Mouse (Mus musculus): ENCODE measurements around the gene Galk2. TPM values are rescaled to one million over a fixed set of nuclear protein-coding genes. Genes with fewer than 3 reads are reported as not detected.
A peak's percentile ranks its signal among the peaks of the same experiment; 100 is the strongest.

Galk2 gene
- polyA plus RNA-seq, 2 experiments, result 6.2 to 10.1 TPM

DNA sequence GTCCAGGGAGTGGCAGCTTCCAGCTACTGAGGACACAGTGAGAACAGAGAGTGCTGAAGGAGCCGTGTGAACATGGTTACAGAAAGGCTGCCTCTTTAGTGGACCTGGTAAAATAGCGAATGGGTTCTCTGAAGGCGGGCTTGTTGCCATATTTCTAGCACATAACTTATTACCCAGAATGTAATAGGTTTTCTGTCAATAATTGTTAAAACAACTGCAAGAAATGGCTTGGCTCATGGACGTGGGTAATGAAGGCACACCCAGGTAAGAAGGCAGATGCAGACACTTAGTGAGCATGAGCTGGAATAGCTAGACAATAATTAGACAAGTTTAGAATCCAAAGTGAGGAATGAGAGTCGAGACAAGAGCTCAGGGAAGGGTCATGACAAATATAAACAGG is 143.4 kb downstream of the Galk2 start:
- TF ChIP-seq EP300 (IDR thresholded peaks at IDR 0.05; ENCODE audit: low read depth) (no peak), CTCF (IDR thresholded peaks at IDR 0.05; ENCODE audit: low read depth) (no peak)
- Histone ChIP-seq H3K36me3 (replicated peaks; ENCODE audit: control insufficient read depth, insufficient read depth, low read depth) (no peaks in the 10 kb centered on the region), H3K27me3 (ENCODE audit: control insufficient read depth, insufficient read depth, low read length) (no peaks in the 10 kb centered on the region), H3K9me3 (ENCODE audit: control insufficient read depth, low read length) (no peaks in the 10 kb centered on the region), H3K9ac (replicated peaks) (no peak overlapping the region), H3K4me2 (ENCODE audit: low read depth) (no peak overlapping the region), H3K4me1 (replicated peaks; ENCODE audit: control insufficient read depth in 2 of 2, insufficient read depth in 2 of 2, low read length in 1 of 2) (no peaks in the 10 kb centered on the region), H3K4me3 (ENCODE audit: insufficient read depth in 1 of 2, low read depth in 2 of 2, low read length in 2 of 2) (no peak overlapping the region), H3K27ac (no peak overlapping the region)
- WGBS (ENCODE audit: insufficient replicate concordance), result 50% methylated on average over 5 of the region's 5 CpGs
- DNase-seq (ENCODE audit: low read depth in 3 of 3, low spot score in 3 of 3), result no peak
- no peak for ATAC-seq (ENCODE audit: insufficient read depth)

DNA sequence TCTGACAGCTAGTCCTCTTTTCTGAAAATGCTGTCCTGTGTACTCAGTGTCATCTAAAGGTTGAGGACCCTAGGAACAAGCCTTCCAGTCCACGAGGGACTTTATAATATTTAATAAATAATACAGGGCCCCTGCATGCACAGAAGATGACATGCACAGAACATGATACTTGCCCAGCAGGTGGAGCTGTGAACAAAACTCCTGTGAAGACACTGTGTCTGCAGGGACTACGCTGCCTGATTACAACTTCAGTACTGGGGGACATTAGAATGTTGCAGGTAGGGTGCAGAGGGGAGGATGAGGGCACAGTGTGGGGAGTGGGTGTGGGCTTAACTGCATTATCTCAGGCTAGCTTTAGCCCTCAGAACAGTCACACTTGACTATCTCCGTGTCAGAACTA is 147.2 kb downstream of the Galk2 start:
- Histone ChIP-seq H3K9ac (replicated peaks) (no peak overlapping the region), H3K27me3 (ENCODE audit: control insufficient read depth, insufficient read depth, low read length) (no peaks in the 10 kb centered on the region), H3K9me3 (ENCODE audit: control insufficient read depth, low read length) (no peaks in the 10 kb centered on the region), H3K4me3 (ENCODE audit: insufficient read depth in 1 of 2, low read depth in 2 of 2, low read length in 2 of 2) (no peak overlapping the region), H3K27ac (no peak overlapping the region), H3K4me1 (replicated peaks; ENCODE audit: control insufficient read depth in 2 of 2, insufficient read depth in 2 of 2, low read length in 1 of 2) (no peaks in the 10 kb centered on the region), H3K36me3 (replicated peaks; ENCODE audit: control insufficient read depth, insufficient read depth, low read depth) (no peaks in the 10 kb centered on the region), H3K4me2 (ENCODE audit: low read depth) (no peak overlapping the region)
- DNase-seq (ENCODE audit: low read depth in 3 of 3, low spot score in 3 of 3) (peak in 1 of 3 experiments; percentile 14), ATAC-seq (ENCODE audit: insufficient read depth) (0 out of 2 replicates have a peak, but pooled peaks have one; percentile 45)
- TF ChIP-seq CTCF (IDR thresholded peaks at IDR 0.05; ENCODE audit: low read depth), result peak; percentile 65
- no peak for TF ChIP-seq EP300 (IDR thresholded peaks at IDR 0.05; ENCODE audit: low read depth)
- 25% methylated on average over 3 of the region's 3 CpGs for WGBS (ENCODE audit: insufficient replicate concordance)

GRCm38 (mm10) chr2:126006742-126007141 is 147.8 kb downstream of the Galk2 start:
- ATAC-seq (ENCODE audit: insufficient read depth) (no peak), DNase-seq (ENCODE audit: low read depth in 3 of 3, low spot score in 3 of 3) (no peak)
- WGBS (ENCODE audit: insufficient replicate concordance), result 69% methylated on average over 2 of the region's 2 CpGs
- Histone ChIP-seq H3K36me3 (replicated peaks; ENCODE audit: control insufficient read depth, insufficient read depth, low read depth) (no peaks in the 10 kb centered on the region), H3K4me2 (ENCODE audit: low read depth) (no peak overlapping the region), H3K4me3 (ENCODE audit: insufficient read depth in 1 of 2, low read depth in 2 of 2, low read length in 2 of 2) (no peak overlapping the region), H3K9me3 (ENCODE audit: control insufficient read depth, low read length) (no peaks in the 10 kb centered on the region), H3K9ac (replicated peaks) (no peak overlapping the region), H3K27me3 (ENCODE audit: control insufficient read depth, insufficient read depth, low read length) (no peaks in the 10 kb centered on the region), H3K27ac (no peak overlapping the region), H3K4me1 (replicated peaks; ENCODE audit: control insufficient read depth in 2 of 2, insufficient read depth in 2 of 2, low read length in 1 of 2) (no peaks in the 10 kb centered on the region)
- no peak for TF ChIP-seq EP300 (IDR thresholded peaks at IDR 0.05; ENCODE audit: low read depth)
- no peak for TF ChIP-seq CTCF (IDR thresholded peaks at IDR 0.05; ENCODE audit: low read depth)

- Histone ChIP-seq H3K27me3 (ENCODE audit: control insufficient read depth, insufficient read depth, low read length) (no peaks in the 10 kb centered on the region), H3K36me3 (replicated peaks; ENCODE audit: control insufficient read depth, insufficient read depth, low read depth) (no peaks in the 10 kb centered on the region), H3K9me3 (ENCODE audit: control insufficient read depth, low read length) (no peaks in the 10 kb centered on the region), H3K4me3 (ENCODE audit: insufficient read depth in 1 of 2, low read depth in 2 of 2, low read length in 2 of 2) (no peak overlapping the region), H3K4me2 (ENCODE audit: low read depth) (no peak overlapping the region), H3K4me1 (replicated peaks; ENCODE audit: control insufficient read depth in 2 of 2, insufficient read depth in 2 of 2, low read length in 1 of 2) (no peaks in the 10 kb centered on the region), H3K27ac (no peak overlapping the region), H3K9ac (replicated peaks) (no peak overlapping the region)
- WGBS (ENCODE audit: insufficient replicate concordance), result 40% methylated on average over 12 of the region's 12 CpGs
- DNase-seq (ENCODE audit: low read depth in 3 of 3, low spot score in 3 of 3), result no peak
- no peak for ATAC-seq (ENCODE audit: insufficient read depth)
- TF ChIP-seq CTCF (IDR thresholded peaks at IDR 0.05; ENCODE audit: low read depth) (no peak), EP300 (IDR thresholded peaks at IDR 0.05; ENCODE audit: low read depth) (no peak)
Measured at GRCm38 (mm10) chr2:126014989-126015710, 156.2 kb downstream of the Galk2 start.

DNA sequence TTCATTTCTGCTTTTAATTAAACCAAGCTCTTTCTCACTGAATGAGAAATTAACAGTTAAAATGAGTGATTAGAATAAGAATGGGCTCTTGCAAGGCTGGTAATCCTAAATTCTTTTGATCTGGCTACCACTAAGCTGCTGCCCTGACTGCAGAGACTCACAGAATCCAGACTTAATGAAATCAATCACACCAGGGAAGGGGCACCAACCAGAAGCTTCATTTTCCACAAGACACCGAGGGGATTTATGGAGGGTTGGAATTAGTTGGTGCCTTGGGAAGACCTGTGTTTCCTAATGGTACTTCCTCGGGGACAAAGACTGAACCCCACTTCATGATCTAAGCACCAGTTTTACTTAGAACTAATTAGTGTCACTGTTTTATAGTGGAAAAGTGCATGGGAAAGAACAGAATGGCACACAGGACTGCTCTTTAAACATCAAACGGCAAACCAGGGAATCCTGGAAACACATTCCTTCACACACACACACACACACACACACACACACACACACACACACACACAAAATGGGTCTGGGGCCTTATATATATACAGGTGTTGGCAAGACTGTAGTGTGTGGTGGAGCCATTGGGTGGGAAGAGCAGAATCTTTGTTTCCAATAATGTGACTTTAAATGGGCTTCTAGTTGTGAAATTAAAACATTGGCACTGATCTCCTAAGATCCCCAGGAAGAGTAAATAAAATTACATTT is 157.0 kb downstream of the Galk2 start:
- ATAC-seq (ENCODE audit: insufficient read depth) (no peak), DNase-seq (ENCODE audit: low read depth in 3 of 3, low spot score in 3 of 3) (no peak)
- H3K27ac ChIP-seq, result no peak overlapping the region
- H3K4me1 ChIP-seq (replicated peaks; ENCODE audit: control insufficient read depth in 2 of 2, insufficient read depth in 2 of 2, low read length in 1 of 2), result no peaks in the 10 kb centered on the region
- no peak overlapping the region for H3K4me3 ChIP-seq (ENCODE audit: insufficient read depth in 1 of 2, low read depth in 2 of 2, low read length in 2 of 2)
- no peak overlapping the region for H3K4me2 ChIP-seq (ENCODE audit: low read depth)
- no peaks in the 10 kb centered on the region for H3K27me3 ChIP-seq (ENCODE audit: control insufficient read depth, insufficient read depth, low read length)
- H3K9me3 ChIP-seq (ENCODE audit: control insufficient read depth, low read length), result no peaks in the 10 kb centered on the region
- no peak for TF ChIP-seq CTCF (IDR thresholded peaks at IDR 0.05; ENCODE audit: low read depth)
- no peaks in the 10 kb centered on the region for H3K36me3 ChIP-seq (replicated peaks; ENCODE audit: control insufficient read depth, insufficient read depth, low read depth)
- H3K9ac ChIP-seq (replicated peaks), result no peak overlapping the region
- WGBS (ENCODE audit: insufficient replicate concordance), result 59% methylated on average over 3 of the region's 3 CpGs

Measured in liver, embryonic 14.5 days (tissue).